Mouse (Mus musculus) frontal cortex, postnatal 36 days (tissue): ENCODE results near the gene Gm29427.
A peak's percentile ranks its signal among the peaks of the same experiment; 100 is the strongest.

Experiments
- DNase-seq, 2 experiments: peaks; one replicate each; pipeline ENCODE4 v3.0.0; 2022; ENCODE audit warnings: low spot score in 2 of 2

Gm29427 gene

DNA sequence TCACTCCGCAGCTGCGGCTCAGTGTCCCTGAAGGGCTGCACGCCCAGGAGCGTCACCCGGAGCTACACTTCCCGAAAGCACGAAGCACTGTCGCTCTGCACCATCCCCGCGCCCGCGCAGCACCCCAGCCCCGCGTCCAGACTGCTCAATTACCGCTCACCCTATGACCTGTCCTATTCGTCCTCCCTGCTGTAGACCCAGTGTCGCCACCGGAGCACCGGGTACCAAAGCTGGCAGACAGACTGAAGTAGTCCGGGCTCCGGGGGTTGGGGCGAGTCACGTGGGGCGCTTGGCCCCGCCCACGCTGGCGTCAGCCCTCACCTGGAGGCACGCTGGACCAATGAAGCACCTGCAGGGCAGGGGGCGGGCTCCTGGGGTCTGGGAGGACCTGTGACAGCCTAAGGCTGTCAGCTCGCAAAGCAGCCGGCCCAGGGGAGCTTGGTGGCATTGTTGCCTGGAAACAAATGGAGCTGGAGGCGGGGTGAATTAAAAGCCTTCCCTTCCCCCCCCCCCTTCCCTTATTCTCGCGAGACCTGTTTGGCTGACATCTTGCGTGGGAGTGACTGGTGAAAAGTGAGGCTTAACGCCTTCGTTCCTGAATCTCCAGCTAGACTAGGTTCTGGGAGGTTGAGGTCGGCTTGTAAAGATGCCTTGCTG is at the start of gene Gm29427:
TSS of gene Gm29427 (minus strand) at position 239 of the 657 bp plus-strand sequence.
- peak; percentile 95 to 97 for DNase-seq

DNA sequence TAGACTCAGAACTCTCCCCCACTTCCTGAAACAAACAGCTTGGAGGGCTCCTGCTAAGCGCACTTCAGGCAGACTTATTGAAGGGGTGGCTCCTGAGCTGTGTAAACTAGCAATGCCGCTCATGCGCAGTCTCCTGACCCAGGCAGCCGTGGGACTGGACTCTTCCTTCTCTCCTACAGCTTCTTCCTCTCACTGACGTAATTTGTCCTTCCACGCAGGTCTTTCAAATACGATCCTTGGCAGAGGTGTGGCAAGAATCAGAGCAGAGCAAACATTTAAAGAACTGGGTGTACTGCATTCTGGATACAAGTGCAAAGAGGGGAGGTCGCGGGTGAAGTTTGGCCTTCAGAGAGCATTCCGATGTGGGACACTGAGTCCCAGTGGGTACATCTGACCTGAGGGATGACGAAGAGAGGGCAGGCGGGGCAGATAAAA is 48.4 kb upstream of the Gm29427 start:
- DNase-seq: no peak

- DNase-seq: no peak
These were observed 46.6 kb upstream of the Gm29427 start for GRCm38 (mm10) chr1:130762045-130762760.

- no peak for DNase-seq
These were observed 46.0 kb upstream of the Gm29427 start for GRCm38 (mm10) chr1:130761597-130761996.

DNA sequence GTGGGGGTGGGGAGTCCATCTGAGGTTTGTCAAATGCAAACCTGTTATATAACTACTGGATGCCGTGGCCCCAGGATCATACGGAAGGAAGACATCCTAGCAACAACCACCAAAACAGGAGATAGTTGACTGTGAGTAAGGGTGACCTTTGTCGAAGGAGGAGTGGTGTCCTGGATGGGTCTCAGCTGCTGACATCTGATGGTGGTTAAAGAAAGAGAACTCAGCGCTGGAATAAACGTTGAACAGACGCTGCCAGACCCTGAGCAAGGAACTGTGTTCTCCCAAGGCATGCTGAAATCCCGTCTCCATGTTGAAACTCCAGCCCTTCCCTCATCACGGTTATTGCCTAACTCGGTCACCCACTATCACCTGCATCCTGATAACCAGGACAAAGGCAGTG is 44.1 kb upstream of the Gm29427 start:
- DNase-seq: no peak

- no peak for DNase-seq
These were observed 31.2 kb upstream of the Gm29427 start for GRCm38 (mm10) chr1:130746819-130747218.

- DNase-seq: no peak
These were observed 30.0 kb upstream of the Gm29427 start for GRCm38 (mm10) chr1:130745591-130745990.

DNA sequence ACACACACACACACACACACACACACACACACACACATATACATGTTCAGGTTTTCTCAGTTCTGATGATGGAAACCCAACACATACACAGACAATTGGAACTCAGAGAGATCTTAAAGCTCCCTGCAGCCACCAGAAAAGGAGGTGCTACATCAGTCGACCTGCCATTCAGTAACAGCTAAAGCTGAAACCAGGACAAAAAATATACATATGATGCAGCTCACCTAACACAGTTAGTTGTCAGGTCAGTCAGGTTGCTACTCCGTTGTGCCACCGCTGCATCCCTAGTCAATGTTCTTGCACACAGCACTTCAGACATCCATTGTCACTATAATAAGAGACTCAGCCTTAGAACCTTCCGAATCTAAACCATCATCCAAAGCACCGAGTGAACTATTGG is 29.4 kb upstream of the Gm29427 start:
- DNase-seq: no peak

DNA sequence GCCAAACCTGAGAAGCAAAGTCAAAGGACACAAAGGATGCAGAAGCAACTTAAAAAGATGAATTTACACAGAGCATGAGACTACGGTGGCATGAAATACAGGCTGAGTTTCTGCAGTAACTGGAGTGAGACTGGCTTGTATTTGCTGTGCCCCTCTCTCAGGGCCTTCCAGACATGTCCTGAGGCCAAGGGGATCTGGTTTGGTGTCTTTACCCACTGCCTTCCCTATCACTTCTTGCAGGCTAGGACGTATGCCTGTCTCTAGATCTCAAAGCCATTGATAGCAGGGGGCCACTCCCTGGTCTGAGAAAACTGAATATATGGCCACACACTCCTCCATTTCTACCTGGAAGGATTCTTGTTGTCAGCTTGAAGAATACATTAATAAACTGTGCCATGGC is 28.6 kb upstream of the Gm29427 start:
- DNase-seq: no peak

DNA sequence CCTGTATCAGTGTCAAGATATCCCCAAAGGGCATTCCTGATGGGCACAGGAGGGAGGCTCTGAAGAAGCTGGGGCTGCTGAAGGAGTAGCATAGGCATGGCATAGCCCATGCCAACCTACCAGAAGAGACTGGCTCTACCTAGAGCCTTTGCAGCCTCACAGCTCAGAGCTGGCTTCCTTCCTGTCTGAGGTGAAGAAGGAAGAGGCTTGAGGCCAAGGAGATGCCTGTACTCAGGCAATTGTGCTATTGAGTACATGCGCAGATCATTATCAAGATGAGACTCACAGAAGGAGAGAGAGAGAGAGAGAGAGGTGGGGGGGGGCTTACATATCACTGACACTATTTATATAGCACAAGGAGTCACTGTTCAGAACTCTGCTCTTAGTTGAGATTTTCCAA is 28.2 kb upstream of the Gm29427 start:
- no peak for DNase-seq

DNA sequence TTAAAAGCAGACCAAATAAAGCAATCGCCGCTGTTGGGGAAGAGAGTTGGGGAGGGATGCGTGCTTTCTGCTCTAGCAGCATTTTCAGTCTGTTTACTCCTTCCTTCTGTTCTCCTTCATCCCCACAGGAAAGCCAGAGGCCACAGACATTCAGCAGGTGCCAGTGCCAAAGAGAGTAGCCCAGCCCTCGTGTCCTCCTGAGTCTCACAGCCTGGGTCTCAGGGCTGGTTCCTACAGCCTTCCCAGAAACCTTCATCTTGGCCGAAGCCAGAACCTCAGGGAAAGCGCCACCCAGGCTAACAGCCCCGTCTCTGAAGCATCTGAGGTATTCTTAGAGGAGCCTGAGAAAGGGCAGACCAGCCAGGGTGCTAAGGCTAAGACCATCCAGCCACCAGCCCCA is 26.6 kb upstream of the Gm29427 start:
- no peak for DNase-seq

- DNase-seq: peak; percentile 63 to 64
These were observed 25.5 kb upstream of the Gm29427 start for GRCm38 (mm10) chr1:130740781-130741720.

- no peak for DNase-seq
These were observed 24.6 kb upstream of the Gm29427 start for GRCm38 (mm10) chr1:130740227-130740648.

GRCm38 (mm10) chr1:130739636-130740035 is 24.0 kb upstream of the Gm29427 start:
- no peak for DNase-seq

DNA sequence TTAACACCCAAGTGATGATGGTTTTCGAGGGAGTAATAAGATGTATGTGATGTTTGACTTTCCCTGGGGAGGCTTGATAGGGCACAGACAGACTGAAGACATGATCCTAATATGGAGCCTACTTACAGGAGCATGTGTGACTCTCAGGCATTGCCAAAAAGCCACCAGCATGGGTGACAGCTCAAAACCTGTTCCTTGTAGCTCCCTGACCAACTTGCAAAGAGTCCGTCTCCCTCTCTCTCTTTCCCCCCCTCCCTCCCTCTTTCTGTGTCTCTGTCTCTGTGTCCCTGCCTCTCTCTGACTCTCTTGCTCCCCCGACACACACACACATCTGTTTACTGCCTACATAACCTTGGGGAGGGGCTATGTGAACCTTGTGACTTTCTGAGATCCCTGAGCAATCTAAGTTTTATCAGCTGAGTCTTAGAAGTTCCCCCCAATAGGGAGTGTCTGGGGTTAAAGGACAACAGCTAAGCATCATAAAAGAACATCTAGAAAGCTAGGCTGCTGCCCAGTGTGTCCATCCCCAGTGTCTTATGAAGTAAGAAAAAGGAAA is 23.0 kb upstream of the Gm29427 start:
- DNase-seq: no peak

- no peak for DNase-seq
These were observed 22.3 kb upstream of the Gm29427 start for GRCm38 (mm10) chr1:130737916-130738315.

DNA sequence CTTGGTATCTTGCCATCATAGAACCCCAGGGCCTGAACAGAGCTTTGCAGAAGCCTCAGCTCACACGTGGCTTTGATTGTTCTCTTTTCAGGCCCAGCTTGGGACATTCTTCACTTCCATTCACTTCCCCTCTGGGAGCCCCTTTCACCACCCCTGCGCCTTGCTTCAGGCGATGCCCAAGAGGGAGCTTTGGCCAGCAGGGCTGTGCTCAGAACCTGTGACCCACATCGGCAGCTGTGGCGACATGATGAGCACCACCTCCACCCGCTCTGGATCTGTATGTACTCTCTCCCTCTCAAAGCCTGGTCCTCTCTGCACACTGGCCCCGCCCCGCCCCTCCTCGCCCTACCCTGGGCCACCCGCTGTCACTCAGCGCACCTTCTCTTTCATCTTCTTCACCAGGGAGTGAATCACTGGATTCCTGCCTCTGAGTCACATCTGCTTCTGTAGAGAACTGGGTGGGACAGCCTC is 21.8 kb upstream of the Gm29427 start:
- no peak for DNase-seq

DNA sequence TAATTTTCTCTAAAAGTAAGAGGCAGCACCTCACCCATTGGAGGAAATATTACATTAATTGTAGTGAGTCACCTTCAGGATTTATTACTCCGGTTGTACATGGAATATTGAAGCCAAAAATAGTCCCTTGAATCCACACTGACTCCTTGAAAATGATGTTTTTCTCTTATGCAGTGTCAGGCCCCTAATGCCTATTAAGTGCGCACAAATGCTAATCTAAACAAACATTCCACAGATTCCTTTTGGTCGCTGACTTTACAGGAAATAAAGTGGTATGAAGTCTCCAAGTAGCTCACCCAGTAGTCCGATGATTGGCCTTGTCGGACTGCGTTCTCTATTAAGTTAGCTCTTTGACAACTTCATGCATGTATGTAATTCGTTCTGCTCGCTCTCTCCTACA is 19.3 kb upstream of the Gm29427 start:
- DNase-seq: no peak

DNA sequence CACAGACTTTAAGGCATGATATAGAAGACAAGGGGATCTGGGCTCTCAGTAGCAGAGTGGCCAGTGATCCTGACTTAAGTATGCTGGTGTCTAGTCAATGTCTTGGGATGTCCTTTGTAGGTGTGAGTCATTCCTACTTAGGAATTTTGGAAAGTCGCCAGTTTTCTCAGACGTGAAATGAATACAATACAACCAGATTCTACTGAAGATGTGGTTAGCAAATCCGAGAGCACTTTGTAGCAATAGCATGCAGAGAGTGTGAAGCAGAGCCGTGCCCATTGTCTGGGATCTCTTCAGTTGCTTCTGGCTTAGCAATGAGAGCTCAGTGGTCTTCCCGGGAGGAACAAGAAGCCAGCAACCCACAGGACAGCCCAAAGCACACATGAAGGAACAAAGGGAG is 18.9 kb upstream of the Gm29427 start:
- DNase-seq: no peak

DNA sequence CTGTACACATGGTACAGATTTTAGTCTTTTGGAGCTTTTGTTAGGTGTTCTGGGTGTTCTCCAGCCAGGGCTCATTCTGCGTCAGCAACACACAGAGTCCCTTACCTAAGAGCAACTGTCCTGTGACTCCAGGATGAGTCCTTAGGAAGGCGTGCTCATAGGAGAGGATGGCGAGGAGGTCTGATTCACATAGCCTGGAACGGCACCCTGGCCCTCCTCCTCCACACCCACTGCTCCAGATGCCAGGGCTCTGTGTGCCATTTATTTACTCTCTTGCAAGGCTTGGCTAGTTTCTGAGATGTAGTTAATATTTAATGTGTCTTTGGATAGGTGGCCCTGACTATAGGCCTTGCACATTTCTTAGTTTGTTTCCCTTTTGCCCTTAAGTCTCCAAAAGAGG is 18.1 kb upstream of the Gm29427 start:
- no peak for DNase-seq

GRCm38 (mm10) chr1:130732706-130733658 is 17.4 kb upstream of the Gm29427 start:
- DNase-seq: no peak
